Mouse (Mus musculus) heart, adult 2 months (tissue): Measurements from ENCODE around the gene Chuk. TPM values are rescaled to one million over a fixed set of nuclear protein-coding genes. Genes with fewer than 3 reads are reported as not detected.

Experiments used
- DNase-seq, 2 experiments: peaks; one replicate each; pipeline ENCODE4 v3.0.0; 2021
- H3K27ac ChIP-seq: fragments of 200-600 bp; 2 replicates; pipeline ENCODE4 v1.8.1; 2022
- H3K27me3 ChIP-seq: fragments of 200-500 bp; 2 replicates; pipeline ENCODE4 v1.6.1; 2012; ENCODE audit warnings: mild to moderate bottlenecking, low read length, inconsistent platforms, mixed read lengths; ENCODE audit not compliant: control insufficient read depth, insufficient read depth
- H3K36me3 ChIP-seq: fragments of 200-500 bp; 2 replicates; pipeline ENCODE4 v1.6.1; 2012; ENCODE audit warnings: low read length, inconsistent platforms; ENCODE audit not compliant: control insufficient read depth, insufficient read depth
- H3K4me1 ChIP-seq: fragments of 200-500 bp; 2 replicates; pipeline ENCODE4 v1.6.1; 2011; ENCODE audit warnings: low read length; ENCODE audit not compliant: control insufficient read depth, insufficient read depth
- H3K4me3 ChIP-seq: fragments of 200-600 bp; 2 replicates; pipeline ENCODE4 v1.8.1; 2022
- H3K79me2 ChIP-seq: fragments of 200-500 bp; replicated peaks from 2 replicates; pipeline ENCODE4 v1.6.1; 2012; ENCODE audit warnings: mild to moderate bottlenecking, inconsistent platforms, low read length, moderate library complexity, mixed read lengths; ENCODE audit not compliant: control insufficient read depth, insufficient read depth
- H3K9ac ChIP-seq: fragments of 200-500 bp; 2 replicates; pipeline ENCODE4 v1.6.1; 2012; ENCODE audit warnings: low read depth, mild to moderate bottlenecking, control low read depth, inconsistent platforms, low read length, mixed read lengths
- CTCF ChIP-seq: fragments of 200-600 bp; IDR thresholded peaks from 2 replicates; pipeline ENCODE4 v1.8.1; 2022; ENCODE audit warnings: antibody characterized with exemption, mild to moderate bottlenecking, moderate library complexity
- EP300 ChIP-seq: fragments of 200-500 bp; IDR thresholded peaks from 2 replicates; pipeline ENCODE4 v1.6.1; 2011; ENCODE audit warnings: low read depth, low read length, control low read depth; ENCODE audit not compliant: insufficient read depth
- POLR2A ChIP-seq: fragments of 200-500 bp; IDR thresholded peaks from 2 replicates; pipeline ENCODE4 v1.6.1; 2011; ENCODE audit warnings: mild to moderate bottlenecking, low read depth, low read length, control low read depth; ENCODE audit not compliant: insufficient read depth
- WGBS: fragments of 180-500 bp; shearing (Covaris S2); methylation state at CpG from one replicate; pipeline ENCODE4 v1.1.7; 2018; 5-methylcytosine and 5-hydroxymethylcytosine counted together
- intact Hi-C: fragments of 180-260 bp; cut with DNase I; formaldehyde crosslinking; loops from one replicate; pipeline ENCODE4 v1.15.1; 2025
- polyA plus RNA-seq: library from polyadenylated mRNA; depleted of rRNA; stranded (reverse); fragments of >200 nt; gene quantifications from 2 replicates; pipeline ENCODE4 v1.2.3, GENCODE M21; 2012
- total RNA-seq, 2 experiments: library from RNA; stranded (reverse); gene quantifications; 2 replicates each; pipeline ENCODE4 v1.2.3; 2021

Gene Chuk
- total and polyA plus RNA-seq, 3 experiments = 13.9 to 32.5 (median 31.2) TPM

DNA sequence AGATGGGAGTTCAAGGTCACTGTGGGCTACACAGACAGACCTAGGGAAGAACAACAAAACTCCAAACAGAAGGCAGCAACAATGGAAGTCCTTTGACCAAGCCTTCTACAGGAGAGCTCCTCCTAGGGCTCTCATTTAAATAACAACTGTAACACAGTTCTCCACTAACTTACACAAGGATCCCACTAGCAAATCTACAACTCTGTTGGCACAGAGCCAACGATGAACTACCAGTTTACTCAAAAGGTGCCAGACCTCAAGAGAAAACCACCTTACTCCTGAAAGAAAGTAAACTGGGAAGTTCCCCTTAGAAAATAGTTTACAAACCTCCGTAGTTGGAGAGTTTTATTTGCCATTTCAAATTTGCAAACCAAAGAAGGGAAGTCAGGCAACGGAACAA is 58.0 kb downstream of the Chuk start:
- Histone ChIP-seq H3K36me3 (no peaks in the 10 kb centered on the region), H3K4me3 (no peak overlapping the region), H3K79me2 (no peaks in the 10 kb centered on the region), H3K27ac (no peak overlapping the region), H3K9ac (no peak overlapping the region), H3K4me1 (no peaks in the 10 kb centered on the region), H3K27me3 (no peaks in the 10 kb centered on the region)
- 75% methylated on average over 3 of the region's 3 CpGs for WGBS
- no peak for TF ChIP-seq EP300
- no peak for TF ChIP-seq CTCF
- TF ChIP-seq POLR2A = no peak
- intact Hi-C loops = no loop called here
- DNase-seq = no peak

DNA sequence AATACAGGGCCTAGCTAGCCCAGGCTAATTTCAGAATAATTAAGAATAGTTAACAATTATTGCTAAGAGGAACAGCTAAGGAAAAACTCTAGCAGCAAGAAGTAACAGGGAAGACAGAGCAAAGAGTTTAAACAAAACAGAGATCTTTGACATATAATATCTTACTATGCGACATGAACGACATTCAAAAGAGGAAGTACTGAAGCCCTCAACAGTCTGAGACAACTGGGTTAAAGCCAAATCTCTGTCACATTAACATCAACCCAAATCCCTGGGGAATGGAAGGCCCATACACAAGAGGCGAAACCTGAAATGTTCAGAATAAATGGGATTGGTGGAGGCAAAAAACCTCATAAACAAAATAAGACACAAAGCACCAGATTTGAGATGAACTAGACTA is 61.4 kb downstream of the Chuk start:
- no peak for DNase-seq
- H3K4me1 ChIP-seq = no peaks in the 10 kb centered on the region
- H3K9ac ChIP-seq = no peak overlapping the region
- 58% methylated on average over 3 of the region's 3 CpGs for WGBS
- no peaks in the 10 kb centered on the region for H3K36me3 ChIP-seq
- intact Hi-C loops = no loop called here
- H3K27ac ChIP-seq = no peak overlapping the region
- H3K27me3 ChIP-seq = no peaks in the 10 kb centered on the region
- no peak overlapping the region for H3K4me3 ChIP-seq
- no peak for TF ChIP-seq CTCF
- TF ChIP-seq POLR2A = no peak
- TF ChIP-seq EP300 = no peak
- H3K79me2 ChIP-seq = no peaks in the 10 kb centered on the region

DNA sequence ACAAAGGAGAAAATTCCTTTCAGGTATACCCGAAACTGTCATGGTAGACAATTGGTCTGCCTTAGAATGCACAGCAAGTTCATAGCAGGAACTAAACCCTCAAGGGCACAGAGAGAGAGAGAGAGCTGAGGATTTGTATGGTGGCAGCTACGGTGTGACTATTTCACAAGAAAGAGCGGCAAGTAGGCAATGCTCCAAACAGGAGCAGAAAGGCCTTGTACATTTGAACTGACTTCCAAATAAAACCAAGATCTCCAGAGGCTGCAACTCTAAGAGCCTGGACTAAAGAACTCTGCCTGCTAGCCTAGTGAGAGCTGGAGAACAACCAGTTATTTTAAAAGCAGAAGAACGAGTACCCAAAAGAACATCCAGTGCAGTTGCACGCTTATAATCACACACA is 65.2 kb downstream of the Chuk start:
- H3K36me3 ChIP-seq = no peaks in the 10 kb centered on the region
- DNase-seq = no peak
- intact Hi-C loops = no loop called here
- no peaks in the 10 kb centered on the region for H3K4me1 ChIP-seq
- TF ChIP-seq POLR2A (no peak), CTCF (no peak), EP300 (no peak)
- H3K9ac ChIP-seq = no peak overlapping the region
- no peak overlapping the region for H3K4me3 ChIP-seq
- H3K27ac ChIP-seq = no peak overlapping the region
- H3K79me2 ChIP-seq = no peaks in the 10 kb centered on the region
- H3K27me3 ChIP-seq = no peaks in the 10 kb centered on the region
- WGBS = 88% methylated on average over 5 of the region's 5 CpGs

DNA sequence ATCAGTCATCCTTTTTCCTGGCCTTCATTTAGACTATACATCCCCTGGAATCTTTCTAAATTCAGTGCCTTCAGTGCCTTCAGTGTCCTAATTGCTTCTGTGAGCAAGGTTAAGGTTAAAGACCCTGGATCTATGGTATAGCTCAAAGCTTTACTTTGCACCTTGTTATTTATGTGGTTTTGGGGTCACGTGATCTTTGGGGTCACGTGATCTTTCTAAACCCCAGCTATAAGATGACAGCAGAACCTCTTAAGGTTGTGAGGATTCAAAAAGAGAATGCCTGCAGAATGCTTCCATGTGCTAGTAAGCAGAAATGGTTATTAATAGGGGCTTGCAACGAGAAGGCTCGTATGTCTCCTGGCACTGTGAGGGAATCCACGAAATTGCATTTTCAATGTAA is 73.9 kb downstream of the Chuk start:
- H3K36me3 ChIP-seq = no peaks in the 10 kb centered on the region

DNA sequence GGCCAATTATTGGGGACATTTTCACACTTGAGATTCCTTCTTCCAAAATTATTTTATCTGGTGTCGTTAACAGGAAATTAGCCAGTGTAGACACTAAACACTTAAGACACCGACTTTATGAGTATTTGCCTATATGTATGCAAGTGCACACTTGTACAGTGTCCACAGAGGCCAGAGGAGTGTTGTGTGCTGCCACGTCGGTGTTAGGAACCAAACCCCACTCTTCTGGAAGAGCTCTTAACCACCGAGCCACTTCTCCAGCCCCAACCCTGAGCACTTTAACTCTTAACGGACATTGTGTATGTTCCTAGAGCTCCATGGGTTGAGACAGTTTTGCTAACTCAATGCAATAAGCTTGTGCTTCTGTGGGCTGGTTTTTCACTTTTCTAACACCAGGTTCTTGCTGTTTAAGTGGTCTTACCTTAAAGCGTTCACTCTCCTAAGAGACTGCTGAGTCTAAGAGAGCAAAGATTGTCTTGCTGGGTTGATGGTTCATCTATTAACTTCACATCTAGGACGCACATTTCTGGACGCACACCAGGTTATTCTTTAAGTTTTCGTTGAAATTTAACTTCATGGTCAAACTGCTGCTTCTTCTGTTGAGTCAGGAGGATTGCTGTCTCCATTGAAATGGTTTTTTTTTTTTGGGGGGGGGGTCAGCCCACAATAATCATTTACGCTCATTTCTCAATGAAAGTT is 75.1 kb downstream of the Chuk start:
- Histone ChIP-seq H3K4me1 (no peaks in the 10 kb centered on the region), H3K36me3 (no peaks in the 10 kb centered on the region), H3K79me2 (no peaks in the 10 kb centered on the region), H3K27me3 (no peaks in the 10 kb centered on the region), H3K27ac (no peak overlapping the region), H3K4me3 (no peak overlapping the region), H3K9ac (no peak overlapping the region)
- intact Hi-C loops = no loop called here
- DNase-seq = no peak
- 91% methylated on average over 11 of the region's 11 CpGs for WGBS
- TF ChIP-seq CTCF (no peak), POLR2A (no peak), EP300 (no peak)

More for the DNA sequence above, 73.9 kb downstream of the Chuk start:
- Histone ChIP-seq H3K79me2 (no peaks in the 10 kb centered on the region), H3K27me3 (no peaks in the 10 kb centered on the region), H3K4me3 (no peak overlapping the region), H3K4me1 (no peaks in the 10 kb centered on the region), H3K27ac (no peak overlapping the region), H3K9ac (no peak overlapping the region)
- no peak for TF ChIP-seq CTCF
- TF ChIP-seq EP300 = no peak
- no peak for TF ChIP-seq POLR2A
- WGBS = 94% methylated on average over 5 of the region's 5 CpGs
- intact Hi-C loops = no loop called here
- no peak for DNase-seq

DNA sequence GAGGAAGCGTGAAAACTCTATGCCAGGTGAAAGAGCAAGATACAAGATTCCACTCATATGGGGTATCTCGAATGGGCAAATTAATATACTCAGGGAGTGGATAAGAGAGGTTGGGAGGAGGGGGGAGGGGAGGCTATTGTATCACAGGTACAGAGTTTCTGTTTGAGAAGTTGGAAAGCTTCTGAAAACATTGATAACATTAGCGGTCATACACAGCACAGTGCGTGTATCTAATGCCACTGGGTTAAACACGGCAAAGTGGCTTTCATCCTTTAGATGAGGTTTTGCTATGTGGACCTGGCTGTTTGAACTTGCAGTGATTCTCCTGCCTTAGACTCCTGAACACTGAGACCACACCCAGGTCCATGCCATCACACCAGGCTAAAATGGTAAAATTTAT is 77.3 kb downstream of the Chuk start:
- H3K4me3 ChIP-seq = no peak overlapping the region
- no peaks in the 10 kb centered on the region for H3K27me3 ChIP-seq
- H3K4me1 ChIP-seq = no peaks in the 10 kb centered on the region
- 81% methylated on average over 5 of the region's 5 CpGs for WGBS
- H3K36me3 ChIP-seq = no peaks in the 10 kb centered on the region
- H3K9ac ChIP-seq = no peak overlapping the region
- no peak overlapping the region for H3K27ac ChIP-seq
- TF ChIP-seq EP300 (no peak), CTCF (no peak), POLR2A (no peak)
- intact Hi-C loops = no loop called here
- no peak for DNase-seq
- H3K79me2 ChIP-seq = no peaks in the 10 kb centered on the region
